Mouse (Mus musculus) granulocyte monocyte progenitor cell, adult 5-6 weeks (primary cell): ENCODE measurements around the gene Fkbp5. TPM values are rescaled to one million over a fixed set of nuclear protein-coding genes. Genes with fewer than 3 reads are reported as not detected.
"Not testable (repeated sequence)": the region's sequence is repeated elsewhere in the genome, so short reads cannot be mapped to it uniquely, and the experiment has no call there.

ENCODE experiments used
- ATAC-seq: replicated peaks from 2 replicates; pipeline ENCODE4 v1.8.0; 2016; ENCODE audit warnings: mild to moderate bottlenecking, moderate TSS enrichment, inconsistent platforms; ENCODE audit not compliant: poor library complexity, severe bottlenecking
- total RNA-seq, 2 experiments: library from RNA; stranded (forward) in 1 of 2; stranded (reverse) in 1 of 2; fragments of 200-712, 200-1000 nt in 1 of 2; fragments of >200 nt in 1 of 2; fragmentation: Nextera tagmentation in 1 of 2; gene quantifications; 2 replicates each; pipeline ENCODE4 v1.2.3; 2014 to 2017

The Fkbp5 gene
- total RNA-seq, 2 experiments from 2014 or later, result 40.8 to 49.1 TPM

DNA sequence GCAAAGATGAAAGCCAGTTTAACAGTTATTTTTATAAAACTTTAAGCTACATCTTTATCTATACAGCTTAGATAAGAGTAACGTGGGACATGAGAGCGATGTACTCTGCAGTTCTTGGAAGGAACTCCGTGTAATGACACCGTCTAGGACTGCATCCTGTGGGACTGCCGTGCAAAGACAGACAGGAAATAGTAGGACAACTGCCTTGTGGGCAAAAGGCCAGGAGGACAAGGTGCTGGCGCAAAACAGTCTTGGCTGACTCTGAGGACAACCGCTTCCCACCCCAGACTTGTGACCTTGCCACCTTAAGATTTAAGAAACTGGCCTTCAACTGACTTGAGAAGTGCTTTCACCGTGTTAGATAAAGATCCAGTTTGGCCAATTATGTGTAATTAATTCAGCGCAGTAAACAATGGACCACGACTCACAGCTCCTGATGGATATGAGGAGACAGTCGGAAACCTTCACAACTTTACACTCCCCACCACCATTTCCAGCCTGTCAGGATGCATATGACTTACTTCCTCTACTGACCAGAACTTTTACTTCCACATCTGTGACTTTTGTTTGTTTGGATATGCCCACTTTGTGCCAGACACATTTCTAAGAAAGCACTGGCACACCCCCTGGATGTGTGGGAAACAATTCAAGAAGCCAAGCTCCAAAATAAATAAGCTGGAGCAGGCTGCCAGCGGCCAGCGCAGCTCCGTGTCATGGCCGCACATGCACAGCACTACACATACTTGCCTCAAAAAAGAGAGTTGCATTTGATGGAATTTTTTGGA is 88.7 kb downstream of the Fkbp5 start:
- ATAC-seq, result peak; percentile 23; the same call in 1 of the 2 replicates

DNA sequence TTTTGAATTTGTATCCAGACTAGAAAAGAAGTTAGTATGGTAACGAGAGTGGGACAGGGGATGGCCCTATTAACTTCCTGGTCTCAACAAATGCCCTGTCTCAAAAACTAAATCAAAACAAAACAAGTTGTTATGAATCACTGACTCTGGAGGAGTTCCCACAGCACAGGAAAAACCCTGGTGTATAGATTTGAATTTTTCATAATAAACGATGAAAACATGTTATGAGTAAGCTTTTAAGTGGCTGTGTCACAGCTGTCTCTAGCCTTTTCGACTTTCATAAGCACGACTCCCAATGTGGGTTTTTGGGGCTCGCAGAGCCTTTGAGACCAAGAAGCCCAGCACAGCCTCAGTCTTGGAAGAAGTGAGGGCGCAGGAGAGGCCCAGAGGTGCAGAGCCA is 89.7 kb downstream of the Fkbp5 start:
- ATAC-seq, result no peak

DNA sequence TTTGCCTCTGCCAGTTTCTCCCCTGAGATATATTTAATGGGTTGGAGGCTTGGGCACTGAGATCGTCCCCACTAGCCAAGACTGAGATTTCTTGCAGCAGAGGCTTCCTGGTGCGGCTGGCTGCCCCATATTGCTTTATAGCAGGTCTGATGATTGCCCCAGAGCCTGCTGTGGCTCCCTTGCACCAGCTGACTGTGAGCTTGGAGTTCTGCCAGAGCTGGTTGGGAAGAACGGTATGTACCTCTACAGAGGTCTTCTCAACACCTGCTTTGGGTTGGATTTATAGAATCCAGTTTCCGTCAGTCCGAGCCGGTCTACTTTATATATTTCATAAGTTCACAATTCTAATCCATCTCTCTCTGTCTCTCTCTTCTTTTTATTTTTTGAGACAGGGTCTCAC is 93.0 kb downstream of the Fkbp5 start:
- ATAC-seq, result no peak

DNA sequence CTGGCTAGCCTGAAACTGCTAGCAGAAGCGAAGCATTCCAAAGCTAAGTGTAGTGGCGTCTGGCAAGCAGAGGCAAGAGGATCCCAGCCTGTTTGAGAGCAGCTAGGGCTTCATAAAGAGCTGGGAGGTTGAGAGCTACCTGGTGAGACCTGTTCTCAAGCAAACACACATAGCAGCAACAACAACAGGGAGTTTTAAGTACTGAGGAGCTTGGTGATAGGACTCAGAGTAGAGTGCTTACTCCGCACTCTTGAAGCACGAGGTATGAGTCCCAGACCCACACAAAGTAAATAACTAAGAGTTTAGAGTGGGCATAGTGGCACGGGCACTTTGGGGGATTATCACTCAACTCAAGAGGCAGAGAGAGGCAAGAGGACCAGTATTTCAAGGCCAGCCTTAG is 96.3 kb downstream of the Fkbp5 start:
- no peak for ATAC-seq

DNA sequence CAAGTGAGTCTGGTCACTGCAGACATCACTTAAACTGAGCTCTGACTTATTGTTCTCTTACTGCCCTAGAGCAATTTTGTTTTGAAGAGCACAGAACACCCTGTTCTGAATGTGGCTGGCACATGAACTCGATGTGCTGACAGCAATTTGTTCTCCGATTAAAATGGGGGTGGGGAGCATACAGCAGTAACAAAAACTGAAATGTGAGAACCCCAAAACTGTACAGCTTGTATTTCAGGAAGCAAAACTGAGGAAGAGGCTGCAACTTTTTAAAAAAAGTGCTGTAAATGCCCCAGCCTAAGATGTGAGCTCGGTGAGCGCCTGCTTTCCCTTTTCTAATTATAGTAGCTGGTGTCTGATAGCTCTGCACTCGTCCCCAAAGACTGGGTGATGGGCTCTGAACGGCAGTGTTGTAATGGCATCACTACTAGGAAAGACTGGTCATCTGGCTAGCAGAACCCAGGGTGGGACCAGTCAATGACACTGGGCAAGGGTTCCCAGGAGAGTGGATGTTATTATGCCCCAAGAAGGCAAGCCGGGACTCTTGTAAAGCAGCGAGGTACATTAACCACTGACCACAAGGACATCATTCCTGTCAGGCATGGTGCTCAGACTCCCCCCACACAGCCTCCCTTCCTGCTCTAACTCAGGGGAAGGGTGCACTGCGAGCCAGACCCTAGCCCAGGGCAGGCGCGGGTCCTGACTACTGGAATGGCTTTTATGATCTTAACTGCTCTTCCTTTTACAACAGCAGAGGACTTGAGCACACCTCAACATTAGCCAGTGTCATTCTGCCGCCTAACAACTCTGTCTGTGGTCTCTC is 96.9 kb downstream of the Fkbp5 start:
- ATAC-seq, result peak; percentile 77

DNA sequence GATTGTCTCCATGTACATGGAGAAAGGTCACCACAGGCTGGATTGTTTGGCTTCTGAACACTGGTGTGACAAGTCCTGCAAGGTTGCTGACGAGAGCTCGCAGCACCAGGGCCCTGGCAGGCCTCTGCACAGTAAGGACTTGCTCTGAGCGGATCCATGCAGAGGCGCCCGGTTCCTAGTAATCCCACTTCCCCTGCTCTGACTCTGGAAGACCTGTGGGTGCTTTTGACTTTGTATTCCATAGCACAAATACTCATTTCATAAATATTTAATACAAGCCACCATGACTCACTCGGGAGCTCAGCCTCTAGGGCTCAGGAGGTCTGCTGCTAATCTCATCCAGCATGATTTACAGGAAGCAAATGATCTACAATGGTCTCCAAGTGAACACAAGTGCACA is 97.7 kb downstream of the Fkbp5 start:
- 0 out of 2 replicates have a peak, but pooled peaks have one; percentile 12 for ATAC-seq

DNA sequence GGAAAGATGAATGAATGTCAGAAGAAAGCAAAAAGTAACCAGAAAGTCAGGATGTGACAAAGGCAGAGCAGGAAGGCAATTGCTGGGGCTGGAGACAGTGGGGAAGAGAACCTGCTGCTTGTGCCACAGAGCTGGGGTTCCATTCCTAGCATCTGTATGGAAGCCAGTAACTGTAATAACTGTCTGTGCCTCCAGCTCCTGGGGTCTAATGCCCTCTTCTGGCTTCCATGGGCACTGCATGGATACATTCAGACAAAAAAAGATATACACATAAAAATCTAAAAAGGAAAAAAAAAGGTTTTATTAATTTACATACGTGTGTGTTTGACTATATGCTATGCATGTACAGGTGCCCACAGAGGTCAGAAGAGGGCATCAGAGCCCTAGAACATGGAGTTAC is 98.4 kb downstream of the Fkbp5 start:
- no peak for ATAC-seq

DNA sequence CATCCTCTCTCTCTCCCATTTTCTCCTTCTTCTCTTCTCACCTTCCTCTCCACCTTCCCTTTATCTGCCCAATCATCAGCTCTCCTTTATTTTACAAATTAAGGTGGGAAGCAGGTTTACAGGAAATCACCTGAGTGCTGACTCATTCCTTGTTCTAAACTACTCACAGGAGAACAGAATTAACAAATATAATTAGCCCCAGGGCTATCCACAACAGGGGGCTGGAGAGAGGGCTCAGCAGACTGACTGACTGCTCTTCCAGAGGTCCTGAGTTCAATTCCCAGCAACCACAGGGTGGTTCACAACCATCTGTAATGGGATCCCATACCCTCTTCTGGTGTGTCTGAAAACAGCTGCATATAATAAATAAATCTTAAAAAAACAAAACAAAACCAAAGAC is 98.8 kb downstream of the Fkbp5 start:
- ATAC-seq, result not testable (repeated sequence)

DNA sequence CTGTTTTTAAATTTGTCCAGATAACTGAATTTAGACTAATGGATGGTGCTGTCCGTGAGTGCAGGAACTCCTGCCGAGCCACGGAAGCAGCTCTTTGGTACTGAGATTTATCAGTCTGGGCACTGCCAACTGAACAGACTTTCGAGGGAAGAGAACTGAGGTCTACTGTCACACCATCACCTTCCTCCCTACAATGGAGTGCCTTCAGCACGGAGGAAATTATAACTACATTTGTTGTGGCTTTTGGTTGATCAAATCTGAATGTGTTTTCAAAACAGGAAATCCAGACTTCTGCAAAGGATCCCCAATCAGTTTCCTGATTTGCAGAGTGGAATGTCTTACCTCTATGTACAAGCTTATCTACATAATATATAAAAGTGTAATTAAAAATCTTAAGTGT is 99.6 kb downstream of the Fkbp5 start:
- no peak for ATAC-seq

DNA sequence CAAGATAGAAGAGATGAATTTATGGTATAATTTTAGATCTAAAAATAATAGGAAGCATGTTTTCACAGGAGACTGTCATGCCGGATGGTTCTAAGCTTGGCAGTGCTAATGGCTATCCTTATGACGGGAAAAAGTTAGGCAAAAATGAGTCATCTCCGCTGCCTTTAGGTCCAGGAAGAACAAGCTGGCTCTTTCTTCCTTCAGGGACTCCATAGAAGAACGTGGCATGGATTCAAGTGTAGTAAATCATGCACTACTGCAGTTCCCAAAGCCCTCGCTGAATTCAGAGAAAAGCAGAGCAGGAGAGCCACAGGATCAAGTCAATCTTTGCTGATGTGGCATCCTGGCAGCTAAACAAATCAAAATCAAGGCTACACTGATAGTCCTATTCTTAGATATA is 102.1 kb downstream of the Fkbp5 start:
- no peak for ATAC-seq

DNA sequence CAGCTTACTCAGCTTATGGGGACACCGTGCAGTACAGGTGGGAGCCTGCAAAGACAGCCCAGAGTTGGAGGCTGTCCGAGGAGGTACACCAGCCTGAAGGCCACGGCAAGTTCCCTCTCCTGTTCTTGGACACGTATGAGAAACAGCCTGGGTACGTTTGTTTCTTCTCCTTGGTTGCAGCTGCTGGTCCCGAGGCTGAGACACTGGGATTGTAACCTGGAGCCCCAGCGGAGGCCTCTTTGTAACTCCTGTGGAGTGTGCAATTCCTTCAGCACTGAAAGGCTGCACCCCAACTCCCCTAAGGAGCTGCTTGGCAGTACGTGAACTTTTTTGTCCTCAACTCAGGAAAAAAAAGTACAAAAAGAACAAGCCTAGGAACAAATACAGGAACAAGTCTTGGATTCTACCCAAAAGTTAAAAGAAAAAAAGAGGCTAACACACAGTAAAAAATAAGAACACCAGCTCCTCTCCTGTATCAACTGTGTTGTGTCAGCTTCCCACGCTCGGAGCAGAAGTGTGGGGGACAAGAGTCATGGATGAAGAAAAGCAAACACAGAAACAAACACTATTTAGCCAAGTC is 105.9 kb downstream of the Fkbp5 start:
- ATAC-seq, result no peak

DNA sequence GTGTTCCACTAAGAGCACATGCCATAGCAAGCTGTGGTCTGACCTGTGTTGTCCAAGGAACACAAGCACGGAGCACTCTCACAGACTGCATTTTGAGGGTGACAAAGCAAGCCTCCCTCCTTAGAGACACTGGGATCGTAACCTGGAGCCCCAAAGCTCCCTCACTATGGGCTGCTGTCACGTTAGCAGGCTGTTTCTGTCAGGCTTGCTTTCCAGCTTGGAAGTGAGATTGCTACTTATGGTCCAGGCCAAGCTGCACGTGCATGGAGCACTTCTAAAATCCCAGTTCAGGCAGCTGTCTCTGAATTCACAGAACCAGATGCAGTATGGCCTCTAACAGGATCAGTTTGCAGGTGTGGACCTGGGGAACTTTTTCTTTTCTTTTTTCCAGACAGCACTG is 106.6 kb downstream of the Fkbp5 start:
- no peak for ATAC-seq

DNA sequence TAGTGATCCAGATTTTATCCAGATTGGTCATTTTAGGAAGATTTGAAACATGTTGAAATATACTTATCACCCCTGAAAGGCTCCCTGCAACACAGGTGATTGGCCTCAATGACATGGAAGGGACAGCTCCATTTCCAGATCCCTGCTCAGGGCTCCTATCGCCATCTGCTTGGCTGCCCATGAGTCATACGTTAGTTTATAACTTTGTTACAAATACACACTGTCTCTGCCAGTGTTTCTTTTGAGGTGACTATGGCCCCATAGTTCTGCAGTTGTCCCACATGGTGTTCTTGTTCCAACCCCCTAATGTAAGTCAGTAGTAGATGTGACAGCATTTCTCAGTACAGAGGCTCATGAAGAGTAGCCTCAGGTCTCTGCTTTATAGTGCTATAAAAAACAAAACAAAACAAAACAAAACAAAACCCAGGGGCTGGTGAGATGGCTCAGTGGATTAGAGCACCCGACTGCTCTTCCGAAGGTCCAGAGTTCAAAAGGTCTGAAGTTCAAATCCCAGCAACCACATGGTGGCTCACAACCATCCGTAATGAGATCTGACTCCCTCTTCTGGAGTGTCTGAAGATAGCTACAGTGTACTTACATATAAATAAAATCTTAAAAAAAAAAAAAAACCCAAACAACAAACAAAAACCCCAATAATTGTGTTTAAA is 108.9 kb downstream of the Fkbp5 start:
- ATAC-seq, result no peak

DNA sequence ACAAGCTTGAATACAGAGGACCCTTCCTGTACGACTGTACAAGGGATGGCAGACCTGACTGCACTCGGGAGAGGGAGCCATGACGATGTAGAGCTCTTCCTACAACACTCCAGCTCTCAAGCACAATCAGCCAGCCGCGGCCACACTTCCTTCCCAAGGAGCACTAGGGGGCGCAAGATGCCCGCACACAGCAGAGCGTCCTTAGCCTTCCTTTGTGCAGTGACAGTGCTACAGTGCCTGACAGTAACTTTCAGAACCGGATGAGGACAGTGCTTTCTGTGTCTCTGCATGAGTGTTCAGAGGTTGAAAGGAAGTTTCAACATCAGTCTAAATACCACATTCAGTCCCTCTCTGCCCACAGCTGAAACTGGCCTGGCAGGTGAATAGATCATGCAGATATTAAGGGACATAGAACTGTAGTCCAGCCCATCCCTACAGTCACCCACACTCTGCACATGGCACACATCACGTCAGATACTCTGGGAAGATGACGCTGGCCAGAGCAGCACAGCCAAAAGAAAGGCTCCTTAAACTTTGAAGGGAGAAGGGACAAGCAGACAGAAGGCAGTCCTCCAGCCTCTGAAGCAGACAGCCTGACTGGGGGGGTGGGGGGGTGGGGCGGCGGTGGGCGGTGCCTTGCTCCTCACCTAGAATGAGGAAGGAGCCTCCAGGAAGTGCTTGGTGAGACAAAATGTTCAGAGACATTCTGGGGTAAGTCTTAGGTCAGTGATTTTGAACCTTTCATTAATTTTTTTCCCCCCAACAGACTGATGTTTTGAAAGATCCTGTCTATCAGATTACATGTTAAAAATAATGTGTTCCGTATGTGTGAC is 109.7 kb downstream of the Fkbp5 start:
- peak; percentile 95 for ATAC-seq

DNA sequence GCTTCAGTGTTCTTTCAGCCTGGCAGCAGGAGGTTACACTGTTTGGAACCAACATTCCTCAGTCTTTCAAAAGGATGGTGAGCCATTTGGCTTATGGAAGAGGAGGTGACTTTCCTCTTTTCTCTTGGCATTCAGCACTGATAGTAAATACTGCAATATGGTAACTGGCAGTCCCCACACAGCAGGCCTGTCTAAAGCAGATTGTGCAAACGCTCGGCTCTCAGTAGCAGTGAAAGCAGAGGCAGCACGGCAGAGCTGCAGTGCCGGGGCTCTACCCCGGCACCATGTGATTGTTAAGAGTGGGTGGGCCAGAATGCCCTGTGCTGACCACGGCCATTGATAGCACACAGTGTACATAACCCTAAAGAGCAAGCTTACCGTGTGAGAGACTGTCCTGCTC is 110.9 kb downstream of the Fkbp5 start:
- ATAC-seq, result no peak

DNA sequence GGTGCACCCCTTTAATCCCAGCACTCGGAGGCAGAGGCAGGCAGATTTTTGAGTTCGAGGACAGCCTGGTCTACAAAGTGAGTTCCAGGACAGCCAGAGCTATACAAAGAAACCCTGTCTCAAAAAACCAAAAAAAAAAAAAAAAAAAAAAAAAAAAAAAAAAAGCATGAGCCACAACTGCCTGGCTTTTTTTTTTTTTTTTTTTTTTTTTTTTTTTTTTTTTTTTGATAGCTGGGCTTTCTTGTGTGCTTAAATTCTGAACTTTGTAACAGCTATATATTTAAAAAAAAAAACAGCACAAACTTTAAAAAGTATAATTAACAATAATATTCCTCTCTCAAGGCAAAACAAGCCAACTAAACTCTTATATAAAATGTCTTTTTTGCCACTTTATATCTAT is 112.6 kb downstream of the Fkbp5 start:
- not testable (repeated sequence) for ATAC-seq

DNA sequence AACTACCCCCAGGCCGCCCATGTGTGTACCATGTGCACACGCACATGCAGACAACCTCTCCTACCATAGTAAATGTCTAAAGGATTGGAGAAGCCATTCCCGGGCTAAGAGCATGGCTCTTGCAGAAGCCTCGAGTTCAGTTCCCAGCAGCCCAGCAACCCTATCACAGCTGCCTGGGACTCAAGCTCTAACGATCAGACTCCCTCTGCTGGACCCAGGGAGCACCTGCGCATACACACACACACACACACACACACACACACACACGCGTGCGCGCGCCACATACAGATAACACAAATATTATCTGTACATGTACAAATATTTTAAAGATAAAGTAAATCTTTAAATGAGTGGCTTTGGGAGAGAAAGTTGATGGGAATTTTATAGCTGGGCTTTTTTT is 113.0 kb downstream of the Fkbp5 start:
- ATAC-seq, result no peak

DNA sequence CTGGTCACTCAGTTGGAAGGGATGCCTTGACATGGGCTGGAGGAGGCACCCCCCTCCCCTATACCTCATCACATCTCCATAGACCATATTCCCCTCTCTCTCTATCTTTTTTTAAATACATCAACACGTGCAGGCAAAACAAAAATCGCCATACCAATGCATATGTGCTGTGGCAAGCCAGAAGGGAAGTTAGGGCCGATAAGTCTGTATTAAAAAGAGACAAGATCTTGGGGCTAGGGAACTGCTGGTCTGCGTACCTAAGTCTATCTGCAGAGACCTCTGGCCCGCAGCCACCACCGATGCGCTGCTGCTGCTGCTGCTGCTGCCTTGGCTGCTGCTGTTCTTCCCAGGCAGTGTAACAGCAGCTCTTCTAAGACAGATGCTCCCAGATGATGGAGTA is 122.3 kb downstream of the Fkbp5 start:
- no peak for ATAC-seq

DNA sequence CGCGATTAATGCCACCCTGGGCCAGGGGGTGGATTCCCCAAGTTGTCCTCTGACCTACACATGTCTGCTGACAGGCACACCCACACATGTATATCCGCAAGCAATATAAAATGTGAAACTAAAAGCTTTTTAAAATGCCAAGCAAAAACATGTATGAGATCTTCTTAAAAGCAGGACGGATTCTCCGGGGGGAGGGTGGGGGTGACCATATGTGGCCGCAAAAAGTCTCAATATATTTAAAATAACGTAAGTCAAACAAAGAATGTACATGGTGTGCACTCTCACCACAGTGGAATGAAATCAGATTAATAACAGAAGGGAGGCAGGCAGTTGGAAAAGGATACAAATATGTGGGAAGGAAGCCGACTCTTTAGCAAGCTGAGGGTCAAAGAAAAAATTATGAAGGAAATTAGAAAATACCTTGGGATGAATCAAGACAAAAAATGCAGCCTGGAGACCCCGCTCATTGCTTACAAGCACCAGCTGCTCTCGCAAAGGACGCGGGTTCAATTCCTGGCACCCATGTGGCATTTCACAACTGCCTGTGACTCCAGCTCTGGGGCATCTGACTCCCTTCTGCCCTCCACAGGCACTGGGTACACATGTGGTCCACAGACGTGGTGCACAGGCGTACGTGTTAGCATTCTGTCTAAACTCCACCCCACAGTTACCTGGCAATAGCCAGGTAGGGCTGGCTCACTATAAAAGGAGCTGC is 123.1 kb downstream of the Fkbp5 start:
- no peak for ATAC-seq
